Mouse (Mus musculus) gastrocnemius, postnatal 10 days (tissue): Measurements from ENCODE around the gene Fuz. TPM values are rescaled to one million over a fixed set of nuclear protein-coding genes. Genes with fewer than 3 reads are reported as not detected.

Experiments
- DNase-seq: peaks from one replicate; pipeline ENCODE4 v3.0.0; 2021; ENCODE audit warnings: mixed read lengths
- long read RNA-seq, 2 experiments: library from polyadenylated mRNA; stranded (forward); transcript quantifications; one replicate each; pipeline ENCODE4 v2.0.0; 2021
- total RNA-seq, 2 experiments: library from RNA; stranded (reverse); gene quantifications; 2 replicates each; pipeline ENCODE4 v1.2.3; 2021

Fuz gene
- total RNA-seq, result 10 to 100 TPM; 15.0 to 18.1 TPM
- long read RNA-seq, experiment 1, partial matches to known transcripts, result 0 of 6 reads
- long read RNA-seq, experiment 1, other reads (novel, unspliced or antisense), result 2 of 6 reads
- long read RNA-seq, experiment 2, partial matches to known transcripts, result 0 of 1 reads
- long read RNA-seq, experiment 2, other reads (novel, unspliced or antisense), result 0 of 1 reads

DNA sequence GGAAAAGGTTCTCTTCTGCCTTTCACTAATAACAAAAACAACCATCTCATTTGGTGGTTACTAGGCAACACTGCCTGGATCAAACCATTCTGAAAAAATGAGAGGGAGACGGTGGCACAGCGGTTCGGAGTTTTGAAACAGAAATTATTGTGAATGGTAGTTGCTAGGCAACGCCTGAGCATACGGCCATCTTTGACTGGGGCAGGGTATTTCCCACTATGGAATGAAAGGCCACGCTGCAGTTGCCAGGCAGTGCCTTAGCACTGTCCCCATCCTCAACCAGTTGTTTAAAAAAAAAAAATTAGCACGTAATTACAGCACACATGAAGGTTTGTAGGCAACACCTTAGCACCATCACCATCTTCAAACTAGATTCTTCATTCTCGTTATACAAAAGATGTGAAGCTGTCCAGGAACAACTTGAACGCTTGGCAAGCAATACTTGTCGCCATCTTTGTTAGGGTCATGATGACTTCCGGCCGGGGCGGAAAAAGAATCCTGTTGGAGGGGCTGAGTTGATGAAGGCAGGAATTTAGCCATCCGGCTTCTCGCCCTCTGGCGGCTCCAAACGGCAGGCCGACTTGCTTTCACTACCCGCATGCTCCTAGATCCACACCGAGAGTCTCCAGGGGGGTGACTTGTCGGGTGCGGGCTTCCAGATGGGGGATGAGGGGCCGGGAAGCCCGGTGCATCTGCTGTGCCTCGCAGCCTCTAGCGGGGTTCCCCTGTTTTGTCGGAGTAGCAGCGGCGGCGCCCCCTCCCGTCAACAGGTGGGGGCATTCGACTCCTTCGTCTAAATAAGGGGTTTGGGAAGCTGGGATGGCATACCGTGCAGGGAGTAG is at the start of gene Fuz:
Gene Fuz (plus strand): TSS at position 487 of the 842 bp plus-strand sequence.
- peak; percentile 83 for DNase-seq

- no peak for DNase-seq
These were observed 49.1 kb upstream of the Fuz start for GRCm38 (mm10) chr7:44846804-44847203.

GRCm38 (mm10) chr7:44847772-44848171 is 48.1 kb upstream of the Fuz start:
- DNase-seq, result no peak

DNA sequence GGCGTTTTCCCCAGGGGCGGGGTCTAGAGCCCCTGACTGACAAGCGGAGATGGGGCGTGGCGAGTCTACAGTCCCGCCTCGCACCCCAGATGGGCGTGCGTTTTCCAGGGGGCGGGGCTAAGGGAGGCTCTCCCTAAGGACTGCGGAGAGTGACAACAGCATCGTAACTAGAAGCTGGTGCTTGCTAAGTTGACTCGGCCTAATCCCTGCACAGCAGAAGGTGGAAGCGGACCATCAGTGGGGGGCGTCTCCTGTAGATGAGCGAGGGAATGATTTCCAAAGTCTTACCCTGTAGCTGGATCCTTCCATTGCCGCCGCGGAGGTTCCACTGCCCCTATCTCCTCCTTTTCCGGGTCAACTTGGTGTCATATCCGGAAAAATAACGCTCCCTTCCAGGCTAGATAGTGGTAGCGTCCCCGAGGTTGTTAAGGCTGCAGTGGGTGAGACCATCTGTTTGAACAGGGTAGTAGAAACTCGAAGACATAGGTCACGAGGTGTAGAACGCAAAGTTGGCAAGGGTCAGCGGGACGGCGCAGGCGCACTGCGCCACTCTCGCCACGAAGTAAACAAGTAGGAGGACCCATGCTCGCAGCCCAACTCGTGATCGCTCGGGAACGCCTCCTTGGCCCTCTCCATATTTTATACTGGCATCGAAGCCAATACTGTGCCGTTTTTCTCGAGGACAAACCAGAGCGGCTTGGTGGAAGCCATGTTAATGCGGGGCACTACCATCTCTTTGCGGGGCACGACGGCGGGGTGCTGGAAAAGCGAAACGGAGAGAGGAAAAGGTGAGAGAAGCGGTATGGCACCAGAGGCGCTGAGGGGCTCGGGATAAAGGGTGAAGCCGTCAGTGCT is 47.1 kb upstream of the Fuz start, which contains the start of the genes Akt1s1 and Tbc1d17:
Gene Akt1s1 (plus strand): TSS at position 431 of the 855 bp plus-strand sequence.
Gene Tbc1d17 (minus strand): TSS at position 519 of the 855 bp plus-strand sequence.
- peak; percentile 98 for DNase-seq

GRCm38 (mm10) chr7:44849416-44850111 is 46.3 kb upstream of the Fuz start:
- DNase-seq, result peak; percentile 86

DNA sequence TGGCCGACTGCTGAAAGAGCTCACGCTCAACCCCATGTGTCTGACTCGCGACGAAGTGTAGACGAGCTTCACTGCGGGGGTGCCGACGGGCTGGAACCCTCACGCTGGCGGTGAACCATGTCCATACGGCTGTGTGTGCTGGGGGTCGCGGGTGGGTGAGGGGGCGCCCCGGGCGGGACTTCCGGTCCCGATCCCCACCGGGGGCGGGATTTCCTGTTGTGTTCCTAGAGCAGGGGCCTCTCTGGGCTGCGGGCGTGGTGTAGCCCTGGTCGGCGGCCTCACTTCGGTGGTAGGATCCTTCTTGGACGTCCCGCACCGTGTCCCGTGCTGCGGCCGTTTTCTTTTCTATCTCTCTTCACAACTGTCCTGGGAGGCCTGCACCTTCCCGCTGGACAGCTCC is 45.7 kb upstream of the Fuz start:
- peak; percentile 78 for DNase-seq

- no peak for DNase-seq
These were observed 44.9 kb upstream of the Fuz start for GRCm38 (mm10) chr7:44850789-44851624.

GRCm38 (mm10) chr7:44851625-44852234 is 44.1 kb upstream of the Fuz start:
- DNase-seq, result no peak

DNA sequence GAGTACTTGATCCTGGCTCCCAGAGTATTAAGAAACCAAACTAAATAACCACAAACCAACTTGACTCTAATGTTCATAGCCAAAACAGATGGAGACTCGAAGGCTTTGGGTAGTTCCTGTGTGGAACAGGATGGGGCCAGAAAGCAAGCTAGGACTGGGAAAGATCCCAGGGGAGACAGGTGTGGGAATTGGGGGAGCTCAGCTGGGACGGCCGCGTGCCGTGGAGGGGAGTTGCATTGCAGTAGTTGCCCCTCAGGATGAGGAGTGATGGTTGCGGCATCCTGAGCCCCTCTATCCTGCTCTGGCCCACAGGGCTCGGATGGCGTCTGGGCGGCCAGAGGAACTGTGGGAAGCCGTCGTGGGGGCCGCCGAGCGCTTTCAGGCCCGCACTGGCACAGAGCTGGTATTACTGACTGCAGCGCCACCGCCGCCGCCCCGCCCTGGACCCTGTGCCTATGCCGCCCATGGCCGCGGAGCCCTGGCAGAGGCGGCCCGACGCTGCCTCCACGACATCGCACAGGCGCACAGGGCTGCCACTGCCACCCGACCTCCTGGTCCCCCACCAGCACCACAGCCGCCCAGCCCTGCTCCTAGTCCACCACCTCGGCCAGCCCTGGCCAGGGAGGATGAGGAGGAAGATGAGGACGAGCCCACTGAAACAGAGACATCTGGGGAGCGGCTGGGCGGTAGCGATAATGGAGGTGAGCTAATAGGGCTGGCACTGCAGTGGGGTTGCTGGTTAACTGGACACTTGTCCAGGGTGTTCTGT is 43.4 kb upstream of the Fuz start:
- DNase-seq, result no peak

DNA sequence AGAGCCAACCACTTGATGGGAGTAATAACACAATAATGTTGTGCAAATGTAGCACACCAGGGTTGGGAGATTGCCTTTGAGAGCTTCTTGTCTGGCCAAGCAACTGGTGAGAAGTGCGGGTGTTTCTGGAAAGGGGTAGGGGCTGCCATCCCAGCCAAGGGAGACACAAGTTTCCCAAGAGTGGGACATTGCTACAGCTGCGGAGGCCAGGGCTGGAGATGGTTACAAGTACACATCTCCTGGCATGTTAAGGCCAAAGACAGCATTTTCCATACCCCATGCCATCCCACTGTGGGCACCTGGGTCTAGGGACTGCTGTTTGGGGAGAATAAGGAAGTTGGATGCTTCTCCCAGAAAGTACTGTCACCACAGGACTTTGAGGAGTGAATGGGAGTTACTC is 42.8 kb upstream of the Fuz start:
- DNase-seq, result no peak

GRCm38 (mm10) chr7:44853596-44854355 is 42.1 kb upstream of the Fuz start:
- DNase-seq, result no peak

DNA sequence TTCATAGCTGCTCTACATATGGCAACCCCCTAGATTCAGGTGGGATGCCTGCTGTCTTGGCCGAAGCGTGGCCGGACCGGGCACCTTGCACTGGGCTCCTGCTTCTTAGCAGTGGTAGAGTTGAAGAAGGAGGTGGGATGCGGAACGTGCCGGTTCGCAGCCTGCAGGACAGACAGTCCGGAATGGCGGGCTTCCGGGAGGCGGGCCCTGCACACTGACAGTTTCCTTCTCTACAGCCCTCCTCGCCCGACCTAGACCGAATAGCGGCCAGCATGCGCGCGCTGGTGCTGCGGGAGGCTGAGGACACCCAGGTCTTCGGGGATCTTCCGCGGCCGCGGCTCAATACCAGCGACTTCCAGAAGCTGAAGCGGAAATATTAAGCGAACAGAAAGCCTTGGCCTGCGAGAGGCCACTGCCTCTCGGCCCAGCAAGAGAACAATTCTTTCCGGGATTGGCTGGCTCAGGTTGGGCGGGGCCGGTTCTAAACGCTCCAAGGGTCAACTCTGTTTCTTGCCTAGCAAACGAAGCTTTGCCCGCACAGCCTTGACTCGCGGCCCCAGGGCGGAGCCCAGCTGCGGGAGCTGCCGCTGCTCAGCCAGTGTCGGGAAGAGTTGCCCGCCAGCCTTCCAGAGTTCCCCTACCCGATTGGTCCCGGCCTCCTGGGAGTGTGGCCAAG is 41.4 kb upstream of the Fuz start:
- DNase-seq, result peak; percentile 80

DNA sequence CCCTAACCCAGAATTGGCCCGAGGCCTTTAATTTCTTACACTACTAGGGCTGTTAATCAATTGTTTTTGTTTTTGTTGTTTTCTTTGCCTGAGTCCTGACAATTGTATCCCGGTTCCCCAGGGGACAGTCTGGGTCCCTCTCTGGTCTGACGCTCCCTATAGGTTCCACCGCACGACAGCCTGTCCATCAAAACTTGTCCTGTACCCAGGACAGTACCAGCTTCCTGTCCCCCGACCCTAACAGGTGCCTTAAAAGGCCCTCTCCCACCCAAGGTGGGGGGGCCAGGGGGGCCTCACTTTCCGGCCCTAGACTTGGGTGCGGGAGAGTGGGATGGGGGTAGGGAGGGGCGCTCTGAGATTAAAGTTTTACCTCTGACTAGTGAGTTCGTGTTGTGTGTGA is 40.8 kb upstream of the Fuz start:
- DNase-seq, result no peak

GRCm38 (mm10) chr7:44856265-44856916 is 39.5 kb upstream of the Fuz start:
- DNase-seq, result no peak

GRCm38 (mm10) chr7:44857042-44857552 is 38.8 kb upstream of the Fuz start, which contains the start of gene Pnkp:
Gene Pnkp (plus strand): TSS chr7:44857139.
- DNase-seq, result peak; percentile 75

- no peak for DNase-seq
These were observed 38.0 kb upstream of the Fuz start for GRCm38 (mm10) chr7:44857905-44858304.

GRCm38 (mm10) chr7:44859896-44860295 is 36.0 kb upstream of the Fuz start:
- DNase-seq, result no peak
